Mouse (Mus musculus) left cerebral cortex, adult 9 months (tissue): ENCODE results near the gene Ctsd.
A peak's percentile ranks its signal among the peaks of the same experiment; 100 is the strongest.
"Not testable (repeated sequence)": the region's sequence is repeated elsewhere in the genome, so short reads cannot be mapped to it uniquely, and the experiment has no call there.

Source experiments
- DNase-seq, 2 experiments: peaks; one replicate each; pipeline ENCODE4 v3.0.0; 2022; ENCODE audit warnings: low spot score in 2 of 2

The Ctsd gene

GRCm38 (mm10) chr7:142387419-142388148 lies at the start of gene Ctsd:
Ctsd (minus strand) TSS chr7:142388038.
- peak; percentile 93 to 97 for DNase-seq

DNA sequence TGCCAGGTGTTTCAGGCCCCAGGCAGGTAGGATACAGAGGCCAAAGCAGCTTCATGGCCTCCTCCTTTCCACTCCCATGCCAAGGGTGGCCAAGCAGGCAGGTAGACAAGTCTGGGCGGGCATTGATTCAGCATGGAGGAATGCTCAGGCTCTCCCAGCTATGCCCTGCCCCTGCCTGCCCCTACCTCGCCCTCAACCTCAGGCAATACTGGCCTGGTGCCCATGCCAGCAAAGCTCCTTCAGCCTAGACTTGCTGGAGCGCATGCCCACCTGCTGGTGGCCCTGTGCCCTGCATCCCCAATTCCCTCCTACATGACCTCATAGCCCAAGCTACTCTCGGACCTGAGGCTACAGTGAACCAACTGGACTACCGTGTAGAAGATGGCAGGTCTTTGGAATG lies 49.5 kb upstream of the Ctsd start:
- no peak for DNase-seq

DNA sequence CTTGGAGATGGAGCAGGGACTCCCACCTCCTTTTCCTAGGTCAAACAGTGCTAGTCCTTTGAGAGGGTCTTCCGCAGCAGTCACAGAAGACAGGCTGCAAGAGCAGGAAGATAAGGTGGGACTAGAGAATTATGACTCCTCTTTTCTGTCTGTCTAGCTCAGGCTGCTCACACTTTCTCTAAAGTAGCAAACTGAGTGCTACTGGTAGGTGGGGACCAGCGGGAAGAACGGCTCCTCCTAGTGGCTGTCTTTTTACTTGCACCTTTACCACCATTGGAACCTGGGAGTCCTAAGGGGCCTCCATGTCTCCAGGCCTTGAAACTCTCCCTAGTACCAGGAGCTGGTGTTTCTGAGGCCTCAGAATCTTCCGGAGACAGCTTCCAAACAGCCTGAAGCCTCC lies 47.7 kb upstream of the Ctsd start:
- DNase-seq, result peak in 1 of 2 experiments; percentile 78

GRCm38 (mm10) chr7:142434137-142434865 lies 46.5 kb upstream of the Ctsd start, which contains the start of gene Syt8:
Syt8 (plus strand) TSS chr7:142434850.
- no peak for DNase-seq

DNA sequence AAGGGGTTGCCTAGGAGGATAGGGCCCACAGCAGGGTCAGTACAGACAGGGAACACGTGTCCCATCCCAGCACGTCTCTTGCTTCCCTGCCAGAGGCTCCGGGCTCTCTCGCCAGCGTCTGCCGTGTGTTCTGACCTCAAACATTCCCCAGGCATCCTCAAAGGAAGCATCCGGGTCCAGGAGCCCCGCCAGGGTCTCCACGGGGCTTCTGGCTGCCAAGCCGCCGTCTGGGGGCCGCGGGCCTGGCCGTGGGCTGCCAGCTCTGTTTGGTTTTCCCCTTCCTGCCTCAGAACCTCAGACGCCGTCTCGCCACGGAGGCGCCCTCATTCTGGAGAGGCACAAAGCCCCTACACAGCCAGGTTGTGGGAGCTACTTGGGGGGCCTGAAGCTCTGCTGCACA lies 45.8 kb upstream of the Ctsd start:
- DNase-seq, result no peak

GRCm38 (mm10) chr7:142431106-142431505 lies 43.3 kb upstream of the Ctsd start:
- no peak for DNase-seq

DNA sequence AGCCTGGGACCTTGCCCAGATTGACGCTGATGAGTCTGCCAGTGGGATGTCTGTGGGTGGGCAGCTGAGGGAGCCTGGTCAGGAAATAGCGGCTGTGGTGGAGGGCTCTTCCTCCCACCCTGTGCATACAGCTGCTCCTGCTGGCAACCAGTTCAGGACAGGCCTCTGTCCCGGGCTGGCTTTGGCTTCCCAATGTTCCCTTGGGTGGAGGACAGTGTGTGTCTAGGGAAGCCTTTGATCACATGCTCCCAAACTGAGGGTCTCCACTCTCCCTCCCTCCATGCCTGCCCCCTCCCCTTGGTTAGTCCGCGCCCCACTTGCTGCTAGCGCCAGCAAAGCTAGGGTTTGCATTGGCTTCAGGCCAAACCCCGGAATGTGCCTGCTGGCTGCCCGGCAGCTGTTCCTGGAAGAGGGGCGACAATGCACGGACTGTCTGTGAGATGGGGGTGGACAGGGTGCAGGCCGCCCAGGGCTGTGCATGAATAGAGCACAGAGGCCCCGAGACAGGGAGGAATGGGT lies 42.4 kb upstream of the Ctsd start:
- DNase-seq, result peak in 1 of 2 experiments; percentile 21

DNA sequence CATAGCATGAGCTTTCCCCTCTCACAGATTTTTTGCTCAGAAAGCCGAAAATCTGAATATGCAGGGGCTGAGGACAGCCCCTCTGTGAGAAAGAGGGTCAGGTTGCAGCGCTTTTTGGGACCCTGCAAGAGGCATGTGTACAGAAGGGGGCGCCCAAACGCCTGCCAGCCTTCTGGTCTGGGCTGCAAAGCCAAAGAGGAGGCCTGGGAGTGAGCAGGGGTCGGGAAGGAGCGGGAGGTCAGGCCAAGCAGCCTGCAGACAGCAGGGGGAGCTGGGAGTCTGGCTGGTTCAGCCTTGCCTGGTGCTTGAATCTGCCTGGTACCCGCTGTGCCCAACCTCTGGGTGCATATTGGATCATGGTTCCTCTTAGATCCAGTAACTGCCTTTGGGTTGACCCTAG lies 40.4 kb upstream of the Ctsd start:
- DNase-seq, result no peak

- no peak for DNase-seq
Observed at GRCm38 (mm10) chr7:142425641-142426213, 37.9 kb upstream of the Ctsd start.

GRCm38 (mm10) chr7:142421826-142422225 lies 34.0 kb upstream of the Ctsd start:
- DNase-seq, result no peak

- DNase-seq, result no peak
Observed at GRCm38 (mm10) chr7:142419887-142420286, 32.0 kb upstream of the Ctsd start.

DNA sequence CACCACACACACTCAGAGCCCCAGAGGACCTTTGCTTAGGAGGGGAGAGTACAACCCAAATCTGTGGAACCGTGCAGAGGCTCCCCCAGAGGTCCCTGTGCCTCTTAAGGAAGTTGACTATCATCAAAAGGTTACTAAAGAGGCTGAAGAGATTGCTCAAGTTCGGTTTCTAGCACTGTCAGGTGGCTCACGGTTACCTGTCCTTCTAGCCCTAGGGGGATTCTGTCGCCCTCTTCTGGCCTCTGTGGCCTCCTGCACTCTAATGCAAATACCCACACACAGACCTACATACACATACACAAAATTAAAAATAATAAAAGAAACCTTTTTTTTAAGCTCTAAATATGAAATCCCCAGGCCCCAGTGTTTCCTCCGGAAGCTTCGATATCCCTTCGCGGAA lies 30.8 kb upstream of the Ctsd start:
- DNase-seq, result no peak

DNA sequence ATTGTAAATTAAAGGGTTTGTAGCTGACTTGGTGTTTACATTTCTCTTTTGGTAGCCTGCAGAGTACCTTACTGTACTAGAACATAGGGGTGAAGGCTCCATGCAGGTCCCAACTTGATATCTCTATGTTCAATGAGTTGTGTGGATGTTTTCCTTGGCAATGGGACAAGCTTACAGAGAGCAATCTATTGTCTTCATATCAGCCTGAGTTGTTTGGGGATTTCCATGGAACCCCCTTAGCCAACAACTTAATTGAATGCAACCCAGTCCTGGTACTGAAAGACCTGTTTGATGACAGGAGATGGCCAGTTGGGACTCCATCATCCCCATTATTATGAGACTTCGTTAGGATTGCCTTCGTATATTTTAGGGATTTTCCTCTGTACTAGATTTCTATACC lies 30.2 kb upstream of the Ctsd start:
- no peak for DNase-seq

DNA sequence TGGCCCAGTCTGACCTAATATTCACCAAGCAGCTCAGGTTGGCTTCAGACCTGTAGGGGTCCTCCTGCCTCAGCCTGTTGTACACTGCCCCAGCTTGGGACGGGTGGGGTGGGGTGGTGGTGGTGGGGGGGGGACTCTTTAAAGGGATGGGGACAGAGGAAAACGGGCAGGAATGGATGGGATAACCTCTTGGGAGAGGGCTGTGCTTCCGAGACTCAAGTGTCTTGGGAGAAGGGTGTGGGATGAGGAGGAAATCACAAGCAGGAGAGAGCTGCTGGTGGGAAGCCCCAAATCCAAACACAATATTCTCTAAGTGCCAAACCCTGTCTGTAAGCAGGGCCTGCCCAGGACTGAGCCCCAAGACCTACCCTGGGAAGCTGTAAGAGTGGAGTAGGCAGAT lies 28.4 kb upstream of the Ctsd start:
- no peak for DNase-seq

GRCm38 (mm10) chr7:142415314-142415713 lies 27.5 kb upstream of the Ctsd start:
- no peak for DNase-seq

- no peak for DNase-seq
Observed at GRCm38 (mm10) chr7:142413285-142413684, 25.4 kb upstream of the Ctsd start.

DNA sequence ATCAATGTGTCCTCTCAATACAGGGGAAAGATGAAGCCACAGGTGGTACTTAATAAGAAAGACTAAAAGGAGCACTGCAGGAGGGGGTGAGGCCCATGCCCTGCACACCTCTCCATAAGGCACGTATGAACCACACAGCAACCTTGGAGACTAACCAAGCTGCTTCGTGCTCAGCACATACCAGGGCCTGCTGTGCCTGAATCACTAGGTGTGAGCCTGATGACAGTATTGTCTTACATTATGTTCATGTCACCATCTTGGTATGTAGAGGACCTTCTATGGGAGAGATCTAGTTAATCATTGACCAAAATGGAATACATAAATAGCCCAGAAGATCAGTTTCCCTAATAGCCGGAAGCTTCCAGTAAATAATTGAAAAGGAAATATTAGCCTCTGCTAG lies 21.8 kb upstream of the Ctsd start:
- DNase-seq, result no peak

DNA sequence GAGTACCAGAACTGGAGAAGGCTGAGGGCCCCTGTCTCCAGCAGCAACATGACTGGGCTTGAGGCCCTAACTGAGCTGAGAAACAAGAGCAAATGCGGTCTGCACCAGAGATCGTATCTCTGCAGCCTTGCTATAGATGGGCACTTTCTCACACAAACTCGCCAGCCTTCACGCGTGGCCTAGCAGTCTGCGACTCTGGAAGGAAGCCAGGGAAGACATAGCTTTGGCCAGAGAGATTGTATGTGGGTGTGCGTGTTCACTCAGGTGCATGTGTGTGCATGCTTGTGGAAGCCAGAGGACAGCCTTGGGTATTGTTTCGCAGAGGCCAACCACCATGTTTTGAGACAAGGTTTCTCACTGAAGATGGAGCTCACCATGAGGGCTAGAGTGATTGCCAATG lies 20.8 kb upstream of the Ctsd start:
- no peak for DNase-seq

- no peak for DNase-seq
Observed at GRCm38 (mm10) chr7:142407935-142408334, 20.1 kb upstream of the Ctsd start.

GRCm38 (mm10) chr7:142405134-142405533 lies 17.3 kb upstream of the Ctsd start:
- DNase-seq, result not testable (repeated sequence)

- peak in 1 of 2 experiments; percentile 53 for DNase-seq
Observed at GRCm38 (mm10) chr7:142403591-142403990, 15.8 kb upstream of the Ctsd start.

DNA sequence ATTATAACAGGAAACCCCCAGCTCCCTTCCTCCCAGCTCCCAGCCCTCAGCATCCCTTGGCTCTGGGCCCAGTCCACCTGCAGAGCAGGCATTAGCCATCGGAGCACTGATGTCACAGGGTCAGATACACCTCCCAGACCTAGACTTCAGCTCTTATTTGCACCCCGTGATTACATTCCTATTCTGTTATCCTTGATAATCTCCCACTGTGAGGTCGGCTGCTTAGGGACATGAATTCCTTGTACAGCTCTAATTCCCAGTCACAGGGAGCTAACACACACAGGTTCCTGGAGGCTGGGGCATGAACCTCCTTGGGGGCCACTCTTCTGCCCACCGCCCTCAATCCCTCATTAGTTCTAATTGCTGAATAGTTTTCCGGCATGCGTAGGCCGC lies 12.9 kb upstream of the Ctsd start:
- DNase-seq, result no peak
